Mouse (Mus musculus) heart, embryonic 16.5 days (tissue): ENCODE measurements around the gene Hes2. TPM values are rescaled to one million over a fixed set of nuclear protein-coding genes. Genes with fewer than 3 reads are reported as not detected.

Source experiments
- ATAC-seq: fragments of 200-750 bp; cut with Nextera tagmentation; replicated peaks from 2 replicates; pipeline ENCODE4 v1.8.0; 2017; ENCODE audit warnings: moderate number of reproducible peaks; ENCODE audit not compliant: insufficient read depth, low FRiP score; ENCODE audit errors: extremely low read depth
- H3K27ac ChIP-seq: fragments of 300-500 bp; sonication (generic); 2 replicates; pipeline ENCODE4 v1.5.1; 2014; ENCODE audit warnings: mild to moderate bottlenecking, low read length, control low read depth, moderate library complexity
- H3K27me3 ChIP-seq: fragments of 300-500 bp; sonication (generic); 2 replicates; pipeline ENCODE4 v1.6.1; 2014; ENCODE audit warnings: low read length, mixed read lengths; ENCODE audit not compliant: control insufficient read depth, insufficient read depth
- H3K36me3 ChIP-seq: fragments of 300-500 bp; sonication (generic); 2 replicates; pipeline ENCODE4 v1.6.1; 2014; ENCODE audit not compliant: control insufficient read depth, insufficient read depth
- H3K4me1 ChIP-seq: fragments of 300-500 bp; sonication (generic); 2 replicates; pipeline ENCODE4 v1.6.1; 2014; ENCODE audit warnings: low read length, mixed read lengths; ENCODE audit not compliant: control insufficient read depth, insufficient read depth
- H3K4me2 ChIP-seq: fragments of 300-500 bp; sonication (generic); 2 replicates; pipeline ENCODE4 v1.6.1; 2014; ENCODE audit warnings: low read depth, mild to moderate bottlenecking, control low read depth, low read length
- H3K4me3 ChIP-seq: fragments of 300-500 bp; sonication (generic); 2 replicates; pipeline ENCODE4 v1.5.1; 2014; ENCODE audit warnings: mild to moderate bottlenecking, control low read depth, low read length
- H3K9ac ChIP-seq: fragments of 300-500 bp; sonication (generic); 2 replicates; pipeline ENCODE4 v1.6.1; 2014; ENCODE audit warnings: low read length, control low read depth
- H3K9me3 ChIP-seq: fragments of 300-500 bp; sonication (generic); replicated peaks from 2 replicates; pipeline ENCODE4 v1.6.1; 2016; ENCODE audit warnings: low read length; ENCODE audit not compliant: control insufficient read depth
- WGBS: fragments of 180-500 bp; shearing (Covaris S2); extraction: QIAGEN DNeasy Blood & Tissue Kit; methylation state at CpG from one replicate; pipeline ENCODE4 v1.1.7; 2014; 5-methylcytosine and 5-hydroxymethylcytosine counted together
- polyA plus RNA-seq: library from polyadenylated mRNA; unstranded; fragments of >200 nt; fragmentation: Nextera tagmentation; extraction: Ambion mirVana; gene quantifications from 2 replicates; pipeline ENCODE4 v1.2.1, GENCODE M21; 2015

Gene Hes2
- polyA plus RNA-seq, 1 experiment from 2014 or later = 0.14 TPM

DNA sequence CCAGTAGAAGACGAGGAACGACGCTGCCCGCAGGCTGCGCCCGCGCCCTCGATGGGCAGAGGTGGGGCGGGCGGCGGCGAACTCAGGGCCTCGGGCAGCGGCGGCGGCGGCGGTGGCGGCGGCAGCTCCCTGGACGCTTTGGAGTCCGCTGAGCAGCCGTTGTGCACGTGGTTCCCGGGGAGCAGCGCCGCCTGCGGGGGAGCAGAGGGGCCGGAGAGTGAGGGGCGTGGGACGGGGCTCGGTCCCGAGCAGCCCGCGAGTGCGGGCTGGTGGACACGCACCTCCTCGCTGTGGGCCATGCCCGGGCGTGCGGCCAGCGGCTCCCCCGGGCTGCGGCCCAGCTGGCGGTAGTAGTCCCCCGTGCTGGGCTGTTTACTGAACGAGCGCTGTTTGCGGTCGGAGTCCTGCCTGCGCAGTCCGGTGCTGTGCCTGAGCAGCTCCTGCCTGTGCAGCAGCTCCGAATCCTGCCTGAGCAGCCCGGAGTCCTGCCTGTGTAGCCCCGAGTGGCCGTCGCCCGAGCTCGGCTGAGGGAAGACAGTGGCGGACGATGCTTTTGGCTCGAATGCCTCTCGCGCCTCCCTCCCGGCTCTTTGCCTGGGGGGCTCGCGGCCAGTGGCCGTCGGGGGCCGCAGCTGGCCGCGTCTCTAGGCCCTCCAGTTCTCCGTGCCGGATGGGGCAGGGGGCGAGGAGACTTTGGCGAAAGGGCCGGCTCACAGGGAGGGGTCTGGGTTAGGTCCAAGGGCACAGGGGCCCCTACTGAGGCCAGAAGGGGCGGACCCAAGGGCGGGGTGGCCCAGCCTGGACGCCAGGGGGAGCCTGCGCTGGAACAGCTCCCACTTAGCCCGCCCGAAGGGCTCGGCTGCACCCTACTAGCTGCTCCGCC lies 27.7 kb upstream of the Hes2 start:
- peak; percentile 65 for ATAC-seq
- under 1% methylated on average over 85 of the region's 85 CpGs for WGBS
- H3K9ac ChIP-seq = 0 out of 2 replicates have a peak overlapping the region, but pooled peaks have one; percentile 0
- peak overlapping the region; percentile 68 for H3K4me2 ChIP-seq
- peak overlapping the region; percentile 46 for H3K4me3 ChIP-seq
- peaks cover 13% of the 10 kb centered on the region for H3K4me1 ChIP-seq
- H3K27ac ChIP-seq = no peak overlapping the region
- H3K36me3 ChIP-seq = no peaks in the 10 kb centered on the region
- peaks cover 77% of the 10 kb centered on the region for H3K27me3 ChIP-seq
- H3K9me3 ChIP-seq = no peaks in the 10 kb centered on the region

DNA sequence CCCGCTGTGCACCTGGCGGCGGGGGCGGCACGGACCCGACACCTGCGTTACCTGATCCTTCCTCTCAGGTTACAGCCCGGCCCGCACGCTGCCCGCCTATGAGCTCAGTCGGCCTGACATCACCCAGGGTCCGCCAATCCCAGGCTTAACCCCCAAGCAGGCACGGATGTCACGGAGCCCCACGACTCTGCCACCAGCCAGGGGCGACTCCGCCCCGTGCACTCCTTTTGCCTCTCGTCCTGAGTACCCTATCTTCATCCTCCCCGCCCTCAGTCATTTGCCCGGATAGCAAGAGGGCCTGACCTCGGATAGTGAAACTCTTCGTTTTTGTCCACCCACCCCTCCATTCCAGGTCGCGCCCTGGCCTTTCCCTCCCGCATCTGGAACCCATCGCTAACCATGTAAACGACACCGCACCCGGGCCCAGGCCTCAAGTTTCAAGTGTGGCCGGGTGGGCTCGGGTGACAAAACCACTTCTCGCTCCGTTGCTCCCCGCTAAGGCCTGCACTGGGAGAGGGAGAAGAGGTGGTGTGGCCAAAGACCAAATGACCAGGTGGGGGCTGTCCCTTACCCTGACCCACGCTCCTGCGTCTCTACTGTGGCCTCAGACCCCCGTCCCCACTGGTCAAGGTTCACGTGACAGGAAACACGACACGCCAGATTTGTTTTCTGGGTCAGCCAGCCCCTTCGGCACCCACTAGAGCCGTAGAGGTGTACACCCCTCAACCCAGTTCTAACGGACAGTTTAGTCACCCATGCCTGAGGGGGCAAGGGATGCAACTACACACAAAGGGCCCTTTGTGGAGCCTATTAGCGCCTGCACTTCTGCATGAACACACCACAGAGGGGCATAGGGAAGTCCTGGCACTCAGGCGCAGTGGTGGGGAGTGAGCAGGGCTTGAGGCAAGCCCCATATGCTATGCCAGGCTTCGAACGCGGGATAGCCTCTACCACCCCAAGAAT lies 26.6 kb upstream of the Hes2 start:
- ATAC-seq = no peak
- Histone ChIP-seq H3K9ac (no peak overlapping the region), H3K9me3 (no peaks in the 10 kb centered on the region), H3K27me3 (peaks cover 67% of the 10 kb centered on the region), H3K36me3 (no peaks in the 10 kb centered on the region), H3K4me1 (peaks cover 7% of the 10 kb centered on the region), H3K27ac (no peak overlapping the region), H3K4me2 (peak overlapping the region; percentile 68), H3K4me3 (peak overlapping the region; percentile 46)
- 11% methylated on average over 49 of the region's 50 CpGs for WGBS

DNA sequence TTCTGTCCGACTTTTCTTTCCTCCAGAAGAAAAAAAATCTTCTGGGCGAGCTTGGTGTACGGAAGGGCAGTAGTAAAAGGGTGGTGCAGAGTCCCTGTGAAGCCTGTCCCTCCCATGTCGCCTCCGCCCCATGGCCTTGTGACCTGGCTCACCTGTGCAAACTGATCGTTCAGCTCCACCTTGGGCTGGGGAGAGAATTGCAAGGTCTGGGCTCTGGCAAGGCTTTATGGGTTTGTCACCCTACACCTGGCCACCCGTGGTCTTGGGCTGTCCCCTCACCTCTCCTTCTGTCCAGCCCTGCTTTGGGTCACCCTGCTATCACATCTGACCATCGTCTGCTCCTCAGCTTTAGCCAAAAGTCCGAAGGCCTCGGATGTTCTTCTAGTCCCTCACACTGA lies 25.9 kb upstream of the Hes2 start:
- no peak overlapping the region for H3K4me2 ChIP-seq
- H3K36me3 ChIP-seq = no peaks in the 10 kb centered on the region
- H3K9ac ChIP-seq = no peak overlapping the region
- no peak for ATAC-seq
- WGBS = 37% methylated on average over 10 of the region's 10 CpGs
- no peak overlapping the region for H3K4me3 ChIP-seq
- peaks cover 7% of the 10 kb centered on the region for H3K4me1 ChIP-seq
- no peaks in the 10 kb centered on the region for H3K9me3 ChIP-seq
- peaks cover 60% of the 10 kb centered on the region for H3K27me3 ChIP-seq
- no peak overlapping the region for H3K27ac ChIP-seq

DNA sequence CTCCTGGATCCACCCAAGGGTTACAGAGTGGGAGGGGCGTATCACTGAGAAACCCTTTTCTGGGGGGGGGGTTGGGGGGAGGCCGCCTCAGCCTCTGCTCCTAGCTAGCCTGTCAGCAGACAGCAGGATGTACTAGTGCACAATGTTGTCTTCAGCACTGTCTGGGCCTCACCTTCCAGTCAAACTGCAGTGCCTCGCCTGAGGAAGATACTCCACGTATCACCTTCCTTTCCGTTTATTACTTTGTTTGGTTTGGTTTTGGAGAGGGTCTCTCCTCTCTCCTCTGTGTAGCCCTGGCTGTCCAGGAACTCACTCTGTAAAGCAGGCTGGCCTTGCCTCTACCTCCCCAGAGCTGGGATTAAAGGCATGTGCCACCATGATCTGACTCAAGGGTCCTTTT lies 25.5 kb upstream of the Hes2 start:
- Histone ChIP-seq H3K4me1 (peaks cover 9% of the 10 kb centered on the region), H3K9me3 (no peaks in the 10 kb centered on the region), H3K27me3 (peaks cover 55% of the 10 kb centered on the region), H3K9ac (no peak overlapping the region), H3K4me2 (no peak overlapping the region), H3K36me3 (no peaks in the 10 kb centered on the region), H3K27ac (no peak overlapping the region), H3K4me3 (no peak overlapping the region)
- 46% methylated on average over 5 of the region's 5 CpGs for WGBS
- ATAC-seq = no peak

DNA sequence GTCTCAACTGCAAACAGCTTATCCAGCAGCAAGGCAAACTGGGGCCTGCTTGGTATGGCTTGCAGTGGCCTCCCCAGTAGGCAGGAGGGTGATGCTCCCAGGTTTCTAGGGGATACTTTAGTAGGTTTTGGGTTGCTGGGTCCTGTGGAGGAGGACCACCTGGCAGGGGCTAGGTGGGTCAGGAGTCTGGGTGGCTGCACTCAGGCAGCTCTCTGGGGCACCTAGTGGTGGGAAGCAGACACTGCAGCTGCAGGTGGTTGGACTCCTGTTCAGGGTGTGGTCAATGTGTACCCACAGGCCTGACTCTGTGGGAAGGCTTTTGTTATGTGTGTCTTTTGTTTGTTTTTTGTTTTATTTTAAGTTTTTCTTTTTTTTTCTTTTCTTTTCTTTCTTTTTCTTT lies 24.2 kb upstream of the Hes2 start:
- ATAC-seq = no peak
- no peaks in the 10 kb centered on the region for H3K9me3 ChIP-seq
- H3K4me3 ChIP-seq = no peak overlapping the region
- no peak overlapping the region for H3K4me2 ChIP-seq
- H3K9ac ChIP-seq = no peak overlapping the region
- H3K36me3 ChIP-seq = no peaks in the 10 kb centered on the region
- H3K27ac ChIP-seq = no peak overlapping the region
- peaks cover 16% of the 10 kb centered on the region for H3K4me1 ChIP-seq
- H3K27me3 ChIP-seq = peaks cover 42% of the 10 kb centered on the region

DNA sequence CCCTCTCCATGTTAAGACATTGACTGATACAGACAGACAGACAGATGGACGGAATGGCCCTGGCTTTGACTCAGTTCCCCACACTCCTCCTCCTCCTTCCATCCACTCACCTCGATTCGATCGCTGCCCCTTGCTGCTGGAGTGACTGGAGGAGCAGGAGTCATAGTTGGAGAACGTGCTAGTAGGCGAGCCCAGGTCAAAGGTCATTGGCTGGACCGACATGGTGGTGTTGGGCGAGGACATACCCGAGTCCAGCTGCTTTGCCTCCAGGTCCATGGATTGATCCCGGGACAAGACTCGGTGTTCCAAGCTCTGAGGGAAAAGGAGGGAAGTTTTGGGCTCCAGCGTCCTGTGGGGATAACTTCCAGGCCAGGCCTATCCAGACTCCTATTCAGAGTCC lies 23.3 kb upstream of the Hes2 start:
- 80% methylated on average over 12 of the region's 12 CpGs for WGBS
- Histone ChIP-seq H3K4me1 (peaks cover 16% of the 10 kb centered on the region), H3K27ac (no peak overlapping the region), H3K9me3 (no peaks in the 10 kb centered on the region), H3K4me3 (no peak overlapping the region), H3K4me2 (no peak overlapping the region), H3K27me3 (peaks cover 34% of the 10 kb centered on the region), H3K9ac (no peak overlapping the region), H3K36me3 (no peaks in the 10 kb centered on the region)
- ATAC-seq = no peak

DNA sequence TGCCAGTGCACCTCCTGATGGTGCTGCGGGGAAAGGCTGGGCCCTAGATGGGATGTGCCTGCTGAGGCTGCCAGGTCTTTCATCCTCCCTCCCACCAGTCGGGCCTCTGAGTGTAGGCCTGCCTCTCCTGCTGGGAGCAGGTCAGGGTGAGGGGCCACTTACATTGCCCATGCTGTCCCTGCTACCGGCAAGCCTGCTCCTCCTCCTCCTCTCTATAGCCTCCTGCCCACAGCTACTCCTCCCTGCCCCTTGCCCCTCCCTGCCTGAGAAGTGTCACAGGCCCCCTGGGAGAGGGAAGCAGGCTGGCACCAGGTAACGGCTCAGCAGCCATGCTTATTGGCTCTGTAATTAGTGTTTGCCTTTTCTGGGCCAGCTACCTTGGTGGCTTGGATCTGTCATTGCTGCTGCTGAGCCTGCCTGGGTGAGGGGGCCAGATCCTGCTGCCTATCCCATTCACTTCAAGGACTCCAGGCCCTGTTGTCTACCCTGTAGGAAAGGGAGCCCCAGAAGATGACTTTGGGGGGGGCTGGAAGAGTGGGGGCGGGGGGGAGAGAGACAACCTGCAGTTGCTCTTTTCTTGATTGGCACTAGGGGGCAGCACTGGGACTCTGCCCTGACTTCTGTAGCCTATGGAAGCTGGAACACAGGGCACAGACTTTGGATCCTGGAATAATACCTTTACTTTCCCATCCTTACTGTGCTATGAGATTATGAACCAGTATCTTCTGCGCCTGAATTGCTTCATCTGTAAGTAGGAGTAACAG lies 22.4 kb upstream of the Hes2 start:
- ATAC-seq = no peak
- Histone ChIP-seq H3K36me3 (no peaks in the 10 kb centered on the region), H3K4me2 (no peak overlapping the region), H3K4me3 (no peak overlapping the region), H3K27me3 (peaks cover 37% of the 10 kb centered on the region), H3K4me1 (peaks cover 12% of the 10 kb centered on the region), H3K9ac (no peak overlapping the region), H3K9me3 (no peaks in the 10 kb centered on the region), H3K27ac (no peak overlapping the region)
- 38% methylated on average over 6 of the region's 6 CpGs for WGBS

DNA sequence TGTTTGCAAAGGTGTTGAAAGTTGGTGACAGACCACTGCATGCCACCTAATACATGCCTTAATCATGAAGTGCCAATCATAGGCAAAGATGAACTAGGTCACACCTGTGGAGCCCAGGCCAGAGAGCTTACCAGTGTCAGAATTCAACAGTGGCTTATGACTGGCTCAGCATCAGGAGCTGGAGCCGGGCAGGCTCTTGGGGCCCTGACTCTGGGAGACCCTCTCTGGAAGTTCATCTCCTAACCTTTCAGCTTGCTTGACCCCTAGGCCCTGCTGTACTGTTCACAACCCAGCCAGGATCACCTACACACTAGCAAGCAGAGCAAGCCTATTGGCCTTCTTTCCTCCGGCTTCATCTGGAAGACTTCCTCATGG lies 21.8 kb upstream of the Hes2 start:
- Histone ChIP-seq H3K9me3 (no peaks in the 10 kb centered on the region), H3K4me1 (peaks cover 9% of the 10 kb centered on the region), H3K36me3 (no peaks in the 10 kb centered on the region), H3K27me3 (peaks cover 35% of the 10 kb centered on the region), H3K27ac (no peak overlapping the region), H3K9ac (no peak overlapping the region), H3K4me3 (no peak overlapping the region), H3K4me2 (no peak overlapping the region)
- 89% methylated on average over 2 of the region's 2 CpGs for whole genome bisulfite sequencing
- ATAC-seq = no peak
